Mouse (Mus musculus) liver, adult 10 weeks (tissue): ENCODE results near the gene Sec14l3. TPM values are rescaled to one million over a fixed set of nuclear protein-coding genes. Genes with fewer than 3 reads are reported as not detected.

Source experiments
- polyA plus RNA-seq: library from polyadenylated mRNA; stranded (reverse); fragments of 350-450 nt; fragmentation: Illumina TruSeq; extraction: RNeasy Lipid Tissue Mini Kit (QIAGEN cat#74804); gene quantifications from one replicate; pipeline ENCODE4 v1.2.3, GENCODE M21; 2014; ENCODE audit warnings: low read depth, low replicate concordance

The Sec14l3 gene
- not detected for polyA plus RNA-seq

DNA sequence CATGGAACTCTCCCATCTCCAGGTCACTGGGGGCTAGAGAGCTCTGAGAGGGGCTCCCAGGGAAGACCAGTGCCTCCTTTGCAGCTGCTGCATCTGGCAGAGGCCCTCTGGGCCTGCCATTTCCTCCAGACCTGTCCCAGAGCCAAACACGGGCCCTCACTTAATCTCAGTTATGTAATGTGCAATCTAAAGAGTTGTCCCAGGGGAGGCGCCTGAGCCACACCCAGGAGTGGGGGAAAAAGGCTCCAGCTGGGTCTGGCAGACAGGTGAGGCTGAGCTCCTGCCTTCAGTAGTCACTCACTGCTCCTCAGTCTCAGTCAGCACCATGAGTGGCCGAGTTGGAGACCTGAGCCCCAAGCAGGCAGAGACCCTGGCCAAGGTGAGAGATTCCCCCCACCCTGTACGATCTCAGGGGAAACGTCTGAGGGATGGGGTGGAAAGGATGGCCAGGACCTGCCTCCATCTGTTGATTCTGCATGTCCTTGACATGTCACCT lies at the start of gene Sec14l3:
Gene Sec14l3, plus strand, starts transcription at position 215 of the 496 bp plus-strand sequence.

DNA sequence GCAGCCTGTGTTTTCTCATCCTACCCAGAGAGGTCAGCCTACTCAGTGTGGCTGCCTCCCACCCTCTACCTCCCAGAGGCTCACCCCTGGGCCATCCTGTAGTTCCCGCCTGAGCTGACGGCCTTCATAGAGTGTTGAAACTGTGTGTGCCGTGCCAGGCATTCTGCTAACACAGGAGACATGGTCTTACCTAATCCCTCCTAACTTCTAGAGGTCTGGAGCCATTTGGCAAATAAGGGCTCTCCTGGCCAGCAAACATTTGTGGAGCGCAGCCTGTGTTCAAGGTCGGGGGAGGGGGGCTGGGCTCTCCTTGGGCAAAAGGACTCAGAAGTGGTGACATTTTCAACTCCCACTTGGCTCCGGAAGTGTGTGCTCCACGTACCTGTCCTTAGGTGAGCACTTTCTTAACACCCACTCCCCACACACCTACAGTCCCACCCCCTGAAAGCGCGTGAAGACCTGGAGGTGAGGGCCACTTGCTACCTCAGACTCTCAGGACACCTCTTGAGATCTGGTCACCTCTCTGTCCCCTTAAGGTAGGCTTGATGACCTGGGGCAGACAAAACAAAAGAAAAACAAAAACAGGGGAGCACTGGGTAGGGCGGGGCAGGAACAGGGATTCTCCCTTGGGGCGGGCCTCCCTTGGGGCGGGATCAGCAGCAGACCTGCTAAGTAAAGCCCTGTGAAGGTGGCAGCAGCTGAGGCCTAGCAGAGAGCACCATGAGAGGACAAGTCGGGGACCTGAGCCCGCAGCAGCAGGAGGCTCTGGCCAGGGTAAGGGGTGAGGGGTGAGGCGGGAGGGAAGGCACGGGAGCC lies 33.3 kb upstream of the Sec14l3 start, which contains the start of gene Sec14l4:
Gene Sec14l4, plus strand, starts transcription at position 337 of the 816 bp plus-strand sequence.

DNA sequence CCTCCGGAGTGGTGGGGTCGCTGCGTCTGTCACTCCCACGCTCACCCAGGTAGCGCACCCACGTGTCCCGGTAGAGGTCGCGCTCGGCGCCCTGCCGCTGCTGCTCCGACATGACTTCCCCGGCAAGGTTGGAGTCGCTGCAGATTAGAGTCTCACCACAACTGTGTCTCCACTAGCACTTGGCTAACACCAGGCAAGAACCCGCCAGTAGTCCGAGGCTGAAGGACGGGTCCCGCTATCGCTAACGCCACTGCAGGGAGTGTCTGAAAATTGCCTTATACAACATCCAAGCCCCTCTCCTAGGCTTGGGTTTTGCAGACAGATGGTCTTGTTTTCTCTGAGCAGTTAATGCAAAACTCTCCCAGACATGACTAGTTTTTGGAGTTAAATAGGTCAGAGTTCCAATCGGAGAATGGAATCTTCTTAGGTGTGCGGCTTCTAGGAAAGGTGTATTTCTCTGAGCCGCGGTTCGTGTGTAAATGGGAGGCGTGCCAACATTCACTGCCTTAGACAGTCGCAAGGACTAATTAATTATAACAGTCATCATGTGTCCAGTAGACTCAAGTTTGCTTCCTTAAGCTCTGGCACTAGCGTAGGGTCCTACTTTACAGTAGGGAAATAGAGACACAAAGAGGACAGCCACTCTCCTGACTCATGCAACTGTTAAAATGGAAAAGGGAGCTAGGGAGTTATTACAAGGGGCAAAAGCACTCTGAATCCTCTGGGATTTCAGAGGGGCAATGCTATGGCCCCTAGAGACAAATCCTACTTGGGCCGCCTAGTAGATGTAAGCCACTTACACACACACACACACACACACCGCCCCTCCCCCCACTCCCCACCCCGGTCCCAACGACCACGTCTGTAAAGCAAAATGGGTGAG lies 30.8 kb downstream of the Sec14l3 start, which contains the start of gene Mtfp1:
Gene Mtfp1, minus strand, starts transcription at position 275 of the 883 bp plus-strand sequence.

DNA sequence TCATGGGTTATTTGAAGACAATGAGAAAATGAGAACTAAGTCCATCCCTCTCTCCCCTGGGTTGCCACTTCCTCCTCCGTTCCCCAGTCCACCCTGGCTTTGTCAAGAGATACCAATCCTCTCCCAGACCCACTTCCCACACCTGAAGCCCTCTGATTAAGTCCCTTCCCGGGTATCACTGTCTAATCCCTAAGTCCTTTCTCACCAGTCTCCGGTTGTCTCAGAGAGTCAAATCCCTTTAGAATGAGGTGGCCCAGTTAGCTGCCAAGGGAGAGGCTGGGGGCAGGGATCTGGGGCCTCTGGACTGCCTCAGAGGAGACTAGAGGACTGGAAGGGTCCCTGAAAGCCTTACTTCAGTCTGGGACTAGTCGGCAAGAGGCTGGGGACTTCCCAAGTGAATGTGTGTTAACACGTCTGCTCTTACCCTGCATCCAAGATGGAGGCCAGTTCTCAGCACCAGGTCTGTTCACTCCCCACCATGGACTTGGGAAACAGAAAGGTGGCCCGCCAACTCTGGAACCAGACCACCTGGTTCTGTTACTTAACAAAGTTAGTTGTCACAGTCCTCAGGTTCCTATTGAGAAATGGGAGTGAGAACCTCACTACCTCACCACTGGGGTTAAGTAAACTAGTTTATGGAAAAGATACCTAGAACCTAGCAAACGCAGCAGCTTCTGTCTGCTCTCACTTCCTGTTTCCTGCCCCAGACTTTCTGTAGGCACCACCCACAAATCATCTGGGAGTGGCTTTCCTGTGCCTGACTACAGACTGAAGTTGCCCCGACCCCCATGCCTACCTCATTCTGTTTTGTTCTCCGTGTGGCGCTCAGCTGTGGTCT lies 58.3 kb downstream of the Sec14l3 start, which contains the start of gene Sec14l2:
Gene Sec14l2, minus strand, starts transcription at position 674 of the 838 bp plus-strand sequence.

Other genes with a start within 250 kb of the Sec14l3 start
- 0.56 TPM for gene Osbp2, start 200.9 kb upstream of the Sec14l3 start, polyA plus RNA-seq
- not detected for gene 4921536K21Rik, start 169.7 kb upstream of the Sec14l3 start, polyA plus RNA-seq
- not detected for gene Dusp18, start 169.6 kb upstream of the Sec14l3 start, polyA plus RNA-seq
- not detected for gene Slc35e4, start 150.2 kb upstream of the Sec14l3 start, polyA plus RNA-seq
- gene Tcn2, start 132.7 kb upstream of the Sec14l3 start, polyA plus RNA-seq = 15.7 TPM
- gene Pes1, start 100.9 kb upstream of the Sec14l3 start, polyA plus RNA-seq = 11.5 TPM
- not detected for gene 4930556J24Rik, start 88.1 kb upstream of the Sec14l3 start, polyA plus RNA-seq
- gene Gal3st1, start 81.2 kb upstream of the Sec14l3 start, polyA plus RNA-seq = not detected
- gene Sec14l4, start 33.4 kb upstream of the Sec14l3 start, polyA plus RNA-seq = 73.8 TPM
- 17.1 TPM for gene Mtfp1, start 30.6 kb downstream of the Sec14l3 start, polyA plus RNA-seq
- gene Sec14l2, start 58.6 kb downstream of the Sec14l3 start, polyA plus RNA-seq = 293 TPM
- 2.9 TPM for gene Rnf215, start 70.4 kb downstream of the Sec14l3 start, polyA plus RNA-seq
- gene Ccdc157, start 95.5 kb downstream of the Sec14l3 start, polyA plus RNA-seq = 4.3 TPM
- 5.6 TPM for gene Sf3a1, start 95.5 kb downstream of the Sec14l3 start, polyA plus RNA-seq
- 0.87 TPM for gene Tbc1d10a, start 121.9 kb downstream of the Sec14l3 start, polyA plus RNA-seq
- not detected for gene Castor1, start 153.4 kb downstream of the Sec14l3 start, polyA plus RNA-seq
- not detected for gene Osm, start 171.6 kb downstream of the Sec14l3 start, polyA plus RNA-seq
- gene Lif, start 192.7 kb downstream of the Sec14l3 start, polyA plus RNA-seq = not detected